Mouse (Mus musculus) B cell, adult 67 days (primary cell): ENCODE results near the gene Lysmd3. TPM values are rescaled to one million over a fixed set of nuclear protein-coding genes. Genes with fewer than 3 reads are reported as not detected.

Source experiments
- total RNA-seq, 2 experiments: library from RNA; stranded (reverse); gene quantifications; 4 replicates each; pipeline ENCODE4 v1.2.4; 2023

Lysmd3 gene
- 10 to 100 TPM; 27.0 to 27.8 TPM for total RNA-seq

GRCm38 (mm10) chr13:81657351-81658052, at the start of gene Lysmd3:
Lysmd3 (plus strand) TSS chr13:81657663.

DNA sequence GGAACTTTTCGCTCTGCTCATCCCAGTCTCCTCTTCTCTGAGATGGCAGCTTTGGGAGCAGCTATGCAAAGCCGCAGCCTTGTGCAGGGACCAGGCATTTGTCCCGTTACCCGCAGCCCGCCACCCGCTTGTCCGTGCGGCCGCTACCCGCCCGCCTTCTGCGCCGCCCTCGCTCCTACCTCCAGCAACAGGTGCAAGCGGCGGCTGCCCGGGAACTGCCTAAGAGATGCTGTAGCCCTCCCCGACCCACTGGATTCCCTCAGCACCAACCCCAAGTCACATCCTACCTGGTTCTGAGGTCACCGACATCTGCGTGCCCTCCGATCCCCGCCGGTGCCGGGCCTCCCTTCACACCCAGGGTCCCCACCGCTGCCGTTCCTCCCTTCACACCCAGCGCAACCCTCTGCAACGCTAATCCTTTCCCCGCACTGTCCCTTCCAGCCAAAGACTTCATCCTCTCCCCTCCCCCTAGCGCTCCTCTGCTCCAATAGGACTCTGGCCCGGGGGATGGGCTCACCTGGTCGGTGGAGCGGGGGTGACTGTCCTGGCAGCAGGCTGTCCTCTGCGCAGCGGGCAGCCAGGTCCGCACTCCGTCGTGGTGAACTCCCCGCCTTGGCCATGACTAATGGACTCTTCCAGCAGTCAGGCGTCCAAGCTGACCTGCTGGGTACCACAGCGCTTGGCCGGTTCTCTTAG, 24.6 kb upstream of the Lysmd3 start, which contains the start of gene Adgrv1:
TSS of gene Adgrv1 (minus strand) at position 435 of the 696 bp plus-strand sequence.

DNA sequence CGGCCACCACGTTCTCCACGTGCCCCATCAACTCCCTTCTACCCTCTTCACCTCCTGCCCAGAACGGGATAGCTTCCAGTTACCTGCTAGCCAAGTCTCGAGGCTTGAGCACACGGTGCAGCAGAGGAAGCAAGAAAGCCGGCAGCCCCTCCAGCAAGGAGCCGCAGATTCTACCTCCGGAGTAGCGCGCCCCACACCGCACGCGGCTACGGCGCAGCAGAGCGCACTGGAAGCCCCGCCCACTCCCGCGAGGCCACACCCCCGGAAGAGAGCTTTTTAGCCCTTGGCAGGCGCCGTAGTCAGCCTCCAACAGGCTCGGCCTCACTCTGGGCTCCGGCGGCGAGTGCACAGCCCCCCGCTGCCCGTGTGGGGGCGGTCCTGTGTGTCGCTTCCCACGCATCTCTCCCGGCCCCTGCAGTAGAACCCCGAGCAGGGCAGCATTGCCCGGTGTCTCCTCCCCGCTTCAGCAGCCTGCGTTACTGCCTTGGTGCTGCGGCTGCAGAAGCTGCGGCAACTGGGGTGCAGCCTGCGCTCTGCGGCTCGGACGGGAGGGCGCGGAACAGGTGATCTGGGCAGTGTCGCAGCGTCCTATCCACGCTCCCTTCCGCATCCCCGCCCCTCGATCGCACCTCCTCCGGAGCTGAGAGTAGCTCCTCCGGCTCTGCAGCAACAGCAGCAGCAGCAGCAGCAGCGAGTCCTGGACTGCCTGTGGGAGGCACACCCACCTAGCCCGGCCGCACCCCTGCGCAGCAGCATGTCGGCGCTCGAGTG, 53.5 kb downstream of the Lysmd3 start, which contains the start of the genes Polr3g and Mblac2:
TSS of gene Polr3g (minus strand) at position 239 of the 771 bp plus-strand sequence.
TSS of gene Mblac2 (plus strand) at position 567 of the 771 bp plus-strand sequence.

Other genes with a start within 250 kb of the Lysmd3 start
- gene Adgrv1, start 24.5 kb upstream of the Lysmd3 start, total RNA-seq = not detected
- gene Polr3g, start 53.4 kb downstream of the Lysmd3 start, total RNA-seq = 10 to 100 TPM; 11.8 to 13.1 TPM
- 1 to 10 TPM; 7.0 to 8.2 TPM for gene Mblac2, start 53.7 kb downstream of the Lysmd3 start, total RNA-seq
- gene Cetn3, start 125.4 kb downstream of the Lysmd3 start, total RNA-seq = 10 to 100 TPM; 86.3 to 87.0 TPM